Mouse (Mus musculus): ENCODE measurements around the gene Med15. TPM values are rescaled to one million over a fixed set of nuclear protein-coding genes. Genes with fewer than 3 reads are reported as not detected.

Med15 gene
- polyA plus RNA-seq, 1 experiment, result 86.1 TPM

- Histone ChIP-seq H3K4me3 (ENCODE audit: control insufficient read depth, low read depth, low read length) (no peak overlapping the region), H3K36me3 (ENCODE audit: control insufficient read depth, insufficient read depth, low read length) (peaks cover 5% of the 10 kb centered on the region), H3K4me1 (ENCODE audit: control insufficient read depth, insufficient read depth, low read length) (no peaks in the 10 kb centered on the region), H3K27me3 (ENCODE audit: control insufficient read depth, insufficient read depth, low read length) (no peaks in the 10 kb centered on the region), H3K27ac (ENCODE audit: control insufficient read depth, insufficient read depth, low read depth, low read length) (no peak overlapping the region)
- no peak for TF ChIP-seq CTCF (IDR thresholded peaks at IDR 0.05; ENCODE audit: control insufficient read depth, insufficient read depth, insufficient replicate concordance, low read depth, low read length)
- no peak for TF ChIP-seq POLR2A (IDR thresholded peaks at IDR 0.05; ENCODE audit: control insufficient read depth, low read depth, low read length)
These were observed 95.1 kb downstream of the Med15 start for GRCm38 (mm10) chr16:17637610-17638009.

GRCm38 (mm10) chr16:17636904-17637303 lies 95.8 kb downstream of the Med15 start:
- peaks cover 5% of the 10 kb centered on the region for H3K36me3 ChIP-seq (ENCODE audit: control insufficient read depth, insufficient read depth, low read length)
- H3K4me1 ChIP-seq (ENCODE audit: control insufficient read depth, insufficient read depth, low read length), result no peaks in the 10 kb centered on the region
- no peak for TF ChIP-seq CTCF (IDR thresholded peaks at IDR 0.05; ENCODE audit: control insufficient read depth, insufficient read depth, insufficient replicate concordance, low read depth, low read length)
- TF ChIP-seq POLR2A (IDR thresholded peaks at IDR 0.05; ENCODE audit: control insufficient read depth, low read depth, low read length), result no peak
- H3K27ac ChIP-seq (ENCODE audit: control insufficient read depth, insufficient read depth, low read depth, low read length), result no peak overlapping the region
- H3K4me3 ChIP-seq (ENCODE audit: control insufficient read depth, low read depth, low read length), result no peak overlapping the region
- no peaks in the 10 kb centered on the region for H3K27me3 ChIP-seq (ENCODE audit: control insufficient read depth, insufficient read depth, low read length)

- Histone ChIP-seq H3K4me3 (ENCODE audit: control insufficient read depth, low read depth, low read length) (no peak overlapping the region), H3K36me3 (ENCODE audit: control insufficient read depth, insufficient read depth, low read length) (no peaks in the 10 kb centered on the region; the same call in none of the 2 replicates), H3K4me1 (ENCODE audit: control insufficient read depth, insufficient read depth, low read length) (no peaks in the 10 kb centered on the region), H3K27me3 (ENCODE audit: control insufficient read depth, insufficient read depth, low read length) (no peaks in the 10 kb centered on the region), H3K27ac (ENCODE audit: control insufficient read depth, insufficient read depth, low read depth, low read length) (no peak overlapping the region)
- TF ChIP-seq POLR2A (IDR thresholded peaks at IDR 0.05; ENCODE audit: control insufficient read depth, low read depth, low read length), result no peak
- TF ChIP-seq CTCF (IDR thresholded peaks at IDR 0.05; ENCODE audit: control insufficient read depth, insufficient read depth, insufficient replicate concordance, low read depth, low read length), result peak; percentile 9; the same call in 1 of the 2 replicates
These were observed 99.1 kb downstream of the Med15 start for GRCm38 (mm10) chr16:17633481-17634181.

GRCm38 (mm10) chr16:17632580-17632979 lies 100.1 kb downstream of the Med15 start:
- H3K36me3 ChIP-seq (ENCODE audit: control insufficient read depth, insufficient read depth, low read length), result no peaks in the 10 kb centered on the region; the same call in none of the 2 replicates
- TF ChIP-seq POLR2A (IDR thresholded peaks at IDR 0.05; ENCODE audit: control insufficient read depth, low read depth, low read length), result no peak
- TF ChIP-seq CTCF (IDR thresholded peaks at IDR 0.05; ENCODE audit: control insufficient read depth, insufficient read depth, insufficient replicate concordance, low read depth, low read length), result no peak
- H3K27me3 ChIP-seq (ENCODE audit: control insufficient read depth, insufficient read depth, low read length), result no peaks in the 10 kb centered on the region
- H3K4me3 ChIP-seq (ENCODE audit: control insufficient read depth, low read depth, low read length), result no peak overlapping the region
- H3K4me1 ChIP-seq (ENCODE audit: control insufficient read depth, insufficient read depth, low read length), result no peaks in the 10 kb centered on the region
- no peak overlapping the region for H3K27ac ChIP-seq (ENCODE audit: control insufficient read depth, insufficient read depth, low read depth, low read length)

- H3K36me3 ChIP-seq (ENCODE audit: control insufficient read depth, insufficient read depth, low read length), result no peaks in the 10 kb centered on the region; the same call in none of the 2 replicates
- H3K27ac ChIP-seq (ENCODE audit: control insufficient read depth, insufficient read depth, low read depth, low read length), result no peak overlapping the region
- no peak for TF ChIP-seq POLR2A (IDR thresholded peaks at IDR 0.05; ENCODE audit: control insufficient read depth, low read depth, low read length)
- no peak for TF ChIP-seq CTCF (IDR thresholded peaks at IDR 0.05; ENCODE audit: control insufficient read depth, insufficient read depth, insufficient replicate concordance, low read depth, low read length)
These were observed 106.5 kb downstream of the Med15 start for GRCm38 (mm10) chr16:17626269-17626555.

GRCm38 (mm10) chr16:17625488-17626268 lies 107.0 kb downstream of the Med15 start:
- Histone ChIP-seq H3K27ac (ENCODE audit: control insufficient read depth, insufficient read depth, low read depth, low read length) (no peak overlapping the region), H3K4me3 (ENCODE audit: control insufficient read depth, low read depth, low read length) (no peak overlapping the region), H3K36me3 (ENCODE audit: control insufficient read depth, insufficient read depth, low read length) (no peaks in the 10 kb centered on the region; the same call in none of the 2 replicates), H3K27me3 (ENCODE audit: control insufficient read depth, insufficient read depth, low read length) (no peaks in the 10 kb centered on the region), H3K4me1 (ENCODE audit: control insufficient read depth, insufficient read depth, low read length) (no peaks in the 10 kb centered on the region)
- TF ChIP-seq CTCF (IDR thresholded peaks at IDR 0.05; ENCODE audit: control insufficient read depth, insufficient read depth, insufficient replicate concordance, low read depth, low read length), result peak; percentile 40; the same call in 1 of the 2 replicates
- TF ChIP-seq POLR2A (IDR thresholded peaks at IDR 0.05; ENCODE audit: control insufficient read depth, low read depth, low read length), result no peak

More at GRCm38 (mm10) chr16:17626269-17626555, 106.5 kb downstream of the Med15 start:
- H3K4me3 ChIP-seq (ENCODE audit: control insufficient read depth, low read depth, low read length), result no peak overlapping the region
- no peaks in the 10 kb centered on the region for H3K4me1 ChIP-seq (ENCODE audit: control insufficient read depth, insufficient read depth, low read length)
- no peaks in the 10 kb centered on the region for H3K27me3 ChIP-seq (ENCODE audit: control insufficient read depth, insufficient read depth, low read length)

GRCm38 (mm10) chr16:17621936-17622335 lies 110.8 kb downstream of the Med15 start:
- Histone ChIP-seq H3K36me3 (ENCODE audit: control insufficient read depth, insufficient read depth, low read length) (no peaks in the 10 kb centered on the region; the same call in none of the 2 replicates), H3K27me3 (ENCODE audit: control insufficient read depth, insufficient read depth, low read length) (no peaks in the 10 kb centered on the region), H3K4me1 (ENCODE audit: control insufficient read depth, insufficient read depth, low read length) (peaks cover 11% of the 10 kb centered on the region), H3K4me3 (ENCODE audit: control insufficient read depth, low read depth, low read length) (no peak overlapping the region), H3K27ac (ENCODE audit: control insufficient read depth, insufficient read depth, low read depth, low read length) (no peak overlapping the region)
- TF ChIP-seq CTCF (IDR thresholded peaks at IDR 0.05; ENCODE audit: control insufficient read depth, insufficient read depth, insufficient replicate concordance, low read depth, low read length), result no peak
- no peak for TF ChIP-seq POLR2A (IDR thresholded peaks at IDR 0.05; ENCODE audit: control insufficient read depth, low read depth, low read length)

Data from testis, adult 2 months (tissue).